Mouse (Mus musculus): ENCODE results near the gene Arhgap27. TPM values are rescaled to one million over a fixed set of nuclear protein-coding genes. Genes with fewer than 3 reads are reported as not detected.

Arhgap27 gene
- 5.2 and 5.4 TPM in 2 replicates for polyA plus RNA-seq (2012; rRNA removed)

GRCm38 (mm10) chr11:103363214-103364148 is at the start of gene Arhgap27:
TSS of gene Arhgap27 (minus strand) at chr11:103363692.

GRCm38 (mm10) chr11:103411981-103412949 is 48.8 kb upstream of the Arhgap27 start, which contains the start of gene Plekhm1:
TSS of gene Plekhm1 (minus strand) at chr11:103412687.

Other genes with a start within 250 kb of the Arhgap27 start
- gene Hexim1, start 247.5 kb downstream of the Arhgap27 start, polyA plus RNA-seq (2012; rRNA removed) = 18.3 and 18.6 TPM in 2 replicates
- 23.2 and 23.5 TPM in 2 replicates for gene Hexim2, start 231.3 kb downstream of the Arhgap27 start, polyA plus RNA-seq (2012; rRNA removed)
- 29.8 and 30.8 TPM in 2 replicates for gene Fmnl1, start 192.6 kb downstream of the Arhgap27 start, polyA plus RNA-seq (2012; rRNA removed)
- 2.4 and 2.9 TPM in 2 replicates for gene 1700023F06Rik, start 155.1 kb downstream of the Arhgap27 start, polyA plus RNA-seq (2012; rRNA removed)
- 1.2 and 1.3 TPM in 2 replicates for gene Spata32, start 145.3 kb downstream of the Arhgap27 start, polyA plus RNA-seq (2012; rRNA removed)
- 4.5 and 4.7 TPM in 2 replicates for gene Map3k14, start 96.2 kb downstream of the Arhgap27 start, polyA plus RNA-seq (2012; rRNA removed)
- 12.4 and 13.1 TPM in 2 replicates for gene Plekhm1, start 49.0 kb upstream of the Arhgap27 start, polyA plus RNA-seq (2012; rRNA removed)
- gene Lrrc37a, start 140.9 kb upstream of the Arhgap27 start, polyA plus RNA-seq (2012; rRNA removed) = under 0.01 TPM in 1 of 2 replicates, not detected in the other